Mouse (Mus musculus) midbrain, embryonic 15.5 days (tissue): ENCODE results near the gene Abhd6. TPM values are rescaled to one million over a fixed set of nuclear protein-coding genes. Genes with fewer than 3 reads are reported as not detected.

ENCODE experiments used
- ATAC-seq: fragments of 200-750 bp; cut with Nextera tagmentation; replicated peaks from 2 replicates; pipeline ENCODE4 v1.8.0; 2017; ENCODE audit warnings: moderate TSS enrichment
- H3K27ac ChIP-seq: fragments of 300-500 bp; sonication (generic); 2 replicates; pipeline ENCODE4 v1.5.1; 2015; ENCODE audit warnings: mild to moderate bottlenecking, inconsistent platforms
- H3K27me3 ChIP-seq: fragments of 300-500 bp; sonication (generic); replicated peaks from 2 replicates; pipeline ENCODE4 v1.6.1; 2015; ENCODE audit warnings: inconsistent platforms
- H3K36me3 ChIP-seq: fragments of 300-500 bp; sonication (generic); replicated peaks from 2 replicates; pipeline ENCODE4 v1.6.1; 2015; ENCODE audit warnings: inconsistent platforms
- H3K4me1 ChIP-seq: fragments of 300-500 bp; sonication (generic); 2 replicates; pipeline ENCODE4 v1.6.1; 2015; ENCODE audit warnings: inconsistent platforms
- H3K4me2 ChIP-seq: fragments of 300-500 bp; sonication (generic); 2 replicates; pipeline ENCODE4 v1.6.1; 2015; ENCODE audit warnings: inconsistent platforms, mild to moderate bottlenecking, moderate library complexity
- H3K4me3 ChIP-seq: fragments of 300-500 bp; sonication (generic); 2 replicates; pipeline ENCODE4 v1.5.1; 2015; ENCODE audit warnings: mild to moderate bottlenecking, inconsistent platforms
- H3K9ac ChIP-seq: fragments of 300-500 bp; sonication (generic); 2 replicates; pipeline ENCODE4 v1.6.1; 2015; ENCODE audit warnings: mild to moderate bottlenecking, inconsistent platforms
- H3K9me3 ChIP-seq: fragments of 300-500 bp; sonication (generic); 2 replicates; pipeline ENCODE4 v1.6.1; 2016; ENCODE audit warnings: inconsistent platforms
- WGBS: fragments of 180-500 bp; shearing (Covaris S2); methylation state at CpG from one replicate; pipeline ENCODE4 v1.1.7; 2015; ENCODE audit warnings: mixed read lengths; 5-methylcytosine and 5-hydroxymethylcytosine counted together
- polyA plus RNA-seq: library from polyadenylated mRNA; unstranded; fragments of >200 nt; fragmentation: Nextera tagmentation; extraction: Ambion mirVana; gene quantifications from 2 replicates; pipeline ENCODE4 v1.2.1, GENCODE M21; 2015

Abhd6 gene
- polyA plus RNA-seq, 1 experiment from 2014 or later: 40.0 TPM

DNA sequence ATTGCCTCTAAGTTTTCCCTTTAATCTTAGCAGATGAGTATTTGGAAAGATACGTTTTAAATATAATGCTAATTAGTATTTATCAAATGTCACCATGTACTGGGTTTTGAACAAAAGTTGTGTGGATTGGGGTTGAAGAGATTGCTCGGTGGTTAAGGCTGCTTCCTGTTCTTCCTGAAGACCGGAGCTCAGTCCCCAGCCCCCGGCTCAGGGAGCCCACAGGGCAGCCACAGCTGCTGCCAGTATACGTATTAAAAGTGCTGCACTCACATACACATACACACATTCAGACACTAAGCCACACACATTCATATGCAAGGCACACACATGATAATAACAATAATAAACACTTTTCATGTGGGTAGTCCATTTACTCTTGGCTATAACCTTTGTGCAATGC, 35.4 kb downstream of the Abhd6 start:
- no peaks in the 10 kb centered on the region for H3K27me3 ChIP-seq
- WGBS: 83% methylated on average over 5 of the region's 5 CpGs
- H3K4me2 ChIP-seq: no peak overlapping the region
- H3K9me3 ChIP-seq: no peaks in the 10 kb centered on the region
- H3K9ac ChIP-seq: no peak overlapping the region
- H3K27ac ChIP-seq: no peak overlapping the region
- no peak for ATAC-seq
- H3K36me3 ChIP-seq: 0 out of 2 replicates have a peak, but pooled peaks cover 6% of the 10 kb centered on the region
- no peaks in the 10 kb centered on the region for H3K4me1 ChIP-seq
- H3K4me3 ChIP-seq: no peak overlapping the region

DNA sequence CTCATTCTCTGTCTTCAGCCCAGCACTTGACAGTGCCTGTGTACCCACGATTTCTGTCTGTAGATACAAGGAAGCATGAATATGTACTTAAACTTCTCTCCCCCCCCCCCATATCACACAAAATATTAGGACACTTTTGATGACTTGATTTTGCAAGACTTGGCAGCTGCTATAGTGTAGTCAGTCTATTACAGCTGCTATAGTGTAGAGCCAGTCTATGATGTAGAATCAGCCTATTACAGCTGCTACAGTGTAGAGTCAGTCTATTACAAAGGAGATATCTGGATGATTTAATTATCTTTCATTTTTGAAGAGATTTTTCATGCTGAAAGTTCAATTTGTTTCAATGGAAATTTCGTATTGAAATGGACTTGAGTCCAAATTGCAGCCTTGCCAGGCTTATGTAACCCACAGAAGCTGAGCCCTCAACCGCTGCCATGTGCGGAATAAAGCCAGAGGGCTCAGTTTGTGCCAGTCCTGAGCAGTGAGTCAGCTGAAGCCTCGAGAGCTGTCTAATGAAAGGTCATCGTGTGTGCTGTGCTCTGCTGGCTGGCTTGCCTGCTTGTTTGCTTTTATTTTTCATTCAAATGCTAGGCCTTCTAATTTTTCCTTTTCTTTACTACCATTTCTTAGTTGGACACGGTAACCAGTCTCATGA, 36.2 kb downstream of the Abhd6 start:
- ATAC-seq: no peak
- no peak overlapping the region for H3K27ac ChIP-seq
- WGBS: 73% methylated on average over 7 of the region's 7 CpGs
- H3K4me2 ChIP-seq: no peak overlapping the region
- no peak overlapping the region for H3K4me3 ChIP-seq
- no peaks in the 10 kb centered on the region for H3K9me3 ChIP-seq
- H3K27me3 ChIP-seq: no peaks in the 10 kb centered on the region
- H3K9ac ChIP-seq: no peak overlapping the region
- 0 out of 2 replicates have a peak, but pooled peaks cover 6% of the 10 kb centered on the region for H3K36me3 ChIP-seq
- H3K4me1 ChIP-seq: no peaks in the 10 kb centered on the region

DNA sequence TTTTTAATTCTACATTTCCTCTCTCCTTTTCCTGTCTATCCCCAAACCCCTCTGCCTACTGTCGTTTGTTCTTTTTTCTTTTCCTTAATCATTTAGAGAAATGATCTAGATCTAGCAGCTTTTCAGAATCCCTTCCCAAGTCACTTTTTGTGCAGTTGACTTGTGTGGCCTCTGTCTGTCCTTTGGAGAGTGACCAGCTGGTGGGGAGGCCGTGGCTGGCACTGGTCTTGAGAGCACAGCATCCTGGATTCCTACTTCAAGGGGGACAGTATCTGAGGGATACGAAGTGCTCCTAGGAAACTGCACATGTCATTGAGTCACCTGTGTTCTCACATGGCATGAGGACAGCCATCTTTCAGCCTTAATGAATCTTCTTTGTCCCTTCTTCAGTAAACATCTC, 37.5 kb downstream of the Abhd6 start:
- no peak overlapping the region for H3K4me2 ChIP-seq
- no peaks in the 10 kb centered on the region for H3K27me3 ChIP-seq
- no peak for ATAC-seq
- H3K9ac ChIP-seq: no peak overlapping the region
- H3K36me3 ChIP-seq: 0 out of 2 replicates have a peak, but pooled peaks cover 6% of the 10 kb centered on the region
- H3K27ac ChIP-seq: no peak overlapping the region
- H3K4me3 ChIP-seq: no peak overlapping the region
- H3K9me3 ChIP-seq: no peaks in the 10 kb centered on the region
- no peaks in the 10 kb centered on the region for H3K4me1 ChIP-seq
- WGBS: 86% methylated on average over 3 of the region's 3 CpGs

DNA sequence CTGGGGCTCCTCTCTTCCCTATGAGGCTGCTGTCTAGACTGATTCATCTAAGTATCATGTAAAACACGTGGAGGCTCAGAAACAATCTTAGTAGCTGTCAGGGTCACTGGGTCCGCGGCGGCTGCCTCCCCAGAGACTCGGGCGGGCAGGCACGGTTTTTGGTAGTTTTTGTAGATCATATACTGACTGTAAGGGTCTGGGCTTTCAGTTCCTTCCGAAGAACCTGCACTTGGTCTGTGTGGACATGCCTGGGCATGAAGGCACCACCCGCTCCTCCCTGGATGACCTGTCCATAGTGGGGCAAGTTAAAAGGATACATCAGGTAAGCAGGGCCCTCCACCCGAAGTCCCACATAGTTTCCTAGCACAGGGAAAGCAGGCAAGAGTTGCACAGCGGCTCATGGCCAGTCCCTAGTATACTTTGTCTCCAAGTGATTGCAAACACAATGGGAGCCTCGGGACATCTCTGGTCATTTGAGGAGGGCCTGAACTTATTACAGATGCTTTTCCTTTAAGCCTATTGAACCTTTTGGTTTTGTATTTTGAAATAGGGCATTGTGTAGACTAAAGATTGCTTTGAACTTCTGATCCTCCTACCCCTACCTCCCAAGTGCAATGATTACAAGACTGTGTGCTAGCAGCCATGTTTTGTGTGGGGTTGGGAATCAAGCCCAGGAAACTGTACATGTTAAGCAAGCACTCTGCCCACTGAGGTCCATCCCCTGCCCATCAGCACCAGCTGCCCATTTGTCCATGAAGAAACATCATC, 38.4 kb downstream of the Abhd6 start:
- Histone ChIP-seq H3K4me1 (no peaks in the 10 kb centered on the region), H3K4me3 (no peak overlapping the region), H3K27ac (no peak overlapping the region), H3K9ac (no peak overlapping the region), H3K27me3 (no peaks in the 10 kb centered on the region), H3K4me2 (no peak overlapping the region), H3K36me3 (peaks cover 9% of the 10 kb centered on the region; the same call in 1 of the 2 replicates), H3K9me3 (no peaks in the 10 kb centered on the region)
- 89% methylated on average over 12 of the region's 12 CpGs for WGBS
- no peak for ATAC-seq

- WGBS: 95% methylated on average over 2 of the region's 2 CpGs
- Histone ChIP-seq H3K4me3 (no peak overlapping the region), H3K4me1 (no peaks in the 10 kb centered on the region), H3K36me3 (peaks cover 9% of the 10 kb centered on the region; the same call in 1 of the 2 replicates), H3K9me3 (no peaks in the 10 kb centered on the region), H3K9ac (no peak overlapping the region), H3K27me3 (no peaks in the 10 kb centered on the region), H3K27ac (no peak overlapping the region), H3K4me2 (no peak overlapping the region)
- ATAC-seq: no peak
These were observed 39.4 kb downstream of the Abhd6 start for GRCm38 (mm10) chr14:8042120-8042519.

- Histone ChIP-seq H3K27me3 (no peaks in the 10 kb centered on the region), H3K4me3 (no peak overlapping the region), H3K9ac (no peak overlapping the region), H3K27ac (no peak overlapping the region), H3K4me1 (no peaks in the 10 kb centered on the region), H3K9me3 (no peaks in the 10 kb centered on the region), H3K36me3 (peaks cover 9% of the 10 kb centered on the region; the same call in 1 of the 2 replicates), H3K4me2 (no peak overlapping the region)
- WGBS: 95% methylated on average over 9 of the region's 9 CpGs
- ATAC-seq: no peak
These were observed 39.9 kb downstream of the Abhd6 start for GRCm38 (mm10) chr14:8042577-8042976.

- no peak for ATAC-seq
- 69% methylated on average over 8 of the region's 8 CpGs for WGBS
- H3K9ac ChIP-seq: no peak overlapping the region
- H3K4me2 ChIP-seq: no peak overlapping the region
- no peaks in the 10 kb centered on the region for H3K9me3 ChIP-seq
- H3K4me3 ChIP-seq: no peak overlapping the region
- H3K4me1 ChIP-seq: no peaks in the 10 kb centered on the region
- no peaks in the 10 kb centered on the region for H3K27me3 ChIP-seq
- peaks cover 17% of the 10 kb centered on the region for H3K36me3 ChIP-seq
- H3K27ac ChIP-seq: no peak overlapping the region
These were observed 41.6 kb downstream of the Abhd6 start for GRCm38 (mm10) chr14:8044330-8044729.

DNA sequence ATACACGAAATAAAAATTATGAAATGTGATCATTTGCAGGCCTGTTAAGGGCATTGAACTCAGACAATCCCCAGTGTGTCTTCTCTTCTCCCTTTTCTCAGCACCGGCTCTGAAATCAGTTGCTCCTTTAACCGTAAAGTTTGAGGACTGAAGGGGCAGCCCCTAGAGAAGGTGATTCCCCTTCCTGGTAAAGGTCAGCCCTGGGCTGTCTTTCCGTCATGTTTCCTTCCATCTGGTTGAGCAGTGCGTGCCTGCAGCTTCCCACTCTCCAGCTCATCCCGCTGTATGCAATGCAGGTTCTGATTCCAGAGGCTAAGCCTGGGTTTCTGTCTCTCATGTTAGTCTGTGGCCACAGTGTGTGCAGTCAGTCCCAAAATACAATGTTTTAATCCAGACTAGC, 42.1 kb downstream of the Abhd6 start:
- no peak for ATAC-seq
- Histone ChIP-seq H3K4me1 (no peaks in the 10 kb centered on the region), H3K27me3 (no peaks in the 10 kb centered on the region), H3K27ac (no peak overlapping the region), H3K4me3 (no peak overlapping the region), H3K9ac (no peak overlapping the region), H3K4me2 (no peak overlapping the region), H3K36me3 (peaks cover 22% of the 10 kb centered on the region), H3K9me3 (no peaks in the 10 kb centered on the region)
- WGBS: 85% methylated on average over 6 of the region's 6 CpGs

- no peak for ATAC-seq
- no peak overlapping the region for H3K4me2 ChIP-seq
- WGBS: 86% methylated on average over 11 of the region's 11 CpGs
- no peaks in the 10 kb centered on the region for H3K4me1 ChIP-seq
- H3K4me3 ChIP-seq: no peak overlapping the region
- no peaks in the 10 kb centered on the region for H3K9me3 ChIP-seq
- peaks cover 25% of the 10 kb centered on the region for H3K36me3 ChIP-seq
- no peak overlapping the region for H3K27ac ChIP-seq
- no peak overlapping the region for H3K9ac ChIP-seq
- no peaks in the 10 kb centered on the region for H3K27me3 ChIP-seq
These were observed 42.6 kb downstream of the Abhd6 start for GRCm38 (mm10) chr14:8045187-8045846.

- no peaks in the 10 kb centered on the region for H3K27me3 ChIP-seq
- H3K27ac ChIP-seq: no peak overlapping the region
- no peak for ATAC-seq
- H3K36me3 ChIP-seq: peaks cover 25% of the 10 kb centered on the region
- no peaks in the 10 kb centered on the region for H3K4me1 ChIP-seq
- no peak overlapping the region for H3K4me3 ChIP-seq
- WGBS: 95% methylated on average over 6 of the region's 6 CpGs
- no peak overlapping the region for H3K9ac ChIP-seq
- no peak overlapping the region for H3K4me2 ChIP-seq
- no peaks in the 10 kb centered on the region for H3K9me3 ChIP-seq
These were observed 44.1 kb downstream of the Abhd6 start for GRCm38 (mm10) chr14:8046839-8047238.

DNA sequence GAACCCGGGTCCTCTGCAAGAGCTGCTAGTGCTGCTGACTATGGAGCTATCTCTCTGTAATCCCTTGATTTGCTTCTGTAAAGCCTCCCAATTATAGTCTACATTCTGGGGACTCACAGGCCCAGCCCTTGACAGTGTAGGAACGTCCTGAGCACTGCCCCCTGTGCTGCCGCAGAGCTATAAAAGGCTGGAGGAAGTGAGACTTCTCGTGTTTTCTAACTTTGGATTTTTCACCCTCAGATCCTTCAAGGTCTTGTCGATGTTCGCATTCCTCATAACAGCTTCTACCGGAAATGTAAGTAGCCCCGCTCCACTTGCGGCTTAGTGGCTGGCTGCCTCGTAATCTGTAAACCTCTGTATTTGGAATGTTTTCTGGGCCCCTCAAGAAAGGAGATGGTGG, 46.6 kb downstream of the Abhd6 start:
- peaks cover 33% of the 10 kb centered on the region for H3K36me3 ChIP-seq
- 93% methylated on average over 10 of the region's 10 CpGs for WGBS
- no peak overlapping the region for H3K27ac ChIP-seq
- H3K9me3 ChIP-seq: no peaks in the 10 kb centered on the region
- no peaks in the 10 kb centered on the region for H3K27me3 ChIP-seq
- ATAC-seq: no peak
- H3K9ac ChIP-seq: no peak overlapping the region
- H3K4me1 ChIP-seq: no peaks in the 10 kb centered on the region
- H3K4me2 ChIP-seq: no peak overlapping the region
- H3K4me3 ChIP-seq: no peak overlapping the region

GRCm38 (mm10) chr14:8051869-8052268, 49.2 kb downstream of the Abhd6 start:
- WGBS: 92% methylated on average over 2 of the region's 2 CpGs
- H3K36me3 ChIP-seq: peaks cover 30% of the 10 kb centered on the region; the same call in 1 of the 2 replicates
- H3K9me3 ChIP-seq: no peaks in the 10 kb centered on the region
- H3K27ac ChIP-seq: no peak overlapping the region
- H3K27me3 ChIP-seq: no peaks in the 10 kb centered on the region
- no peak for ATAC-seq
- H3K4me1 ChIP-seq: no peaks in the 10 kb centered on the region
- no peak overlapping the region for H3K4me2 ChIP-seq
- no peak overlapping the region for H3K4me3 ChIP-seq
- H3K9ac ChIP-seq: no peak overlapping the region
